Mouse (Mus musculus) cerebellum, adult 2 months (tissue): ENCODE measurements at regions not wholly inside any gene's neighbourhood (a gene's known extent, or its start where the extent isn't known, plus 50 kb on each side); places are given as distances from the start of the nearest gene placed in this dataset.

Experiments used
- DNase-seq, 2 experiments: peaks; one replicate each; pipeline ENCODE4 v3.0.0; 2021
- H3K27ac ChIP-seq: fragments of 200-500 bp; 2 replicates; pipeline ENCODE4 v1.5.1; 2012; ENCODE audit warnings: low read length, control low read depth, inconsistent platforms; ENCODE audit not compliant: insufficient read depth
- H3K27me3 ChIP-seq: fragments of 200-500 bp; 2 replicates; pipeline ENCODE4 v1.6.1; 2012; ENCODE audit warnings: inconsistent platforms, mild to moderate bottlenecking, low read length, moderate library complexity; ENCODE audit not compliant: control insufficient read depth, insufficient read depth
- H3K4me1 ChIP-seq: fragments of 200-500 bp; 2 replicates; pipeline ENCODE4 v1.6.1; 2011; ENCODE audit warnings: low read length; ENCODE audit not compliant: control insufficient read depth, insufficient read depth
- H3K4me3 ChIP-seq: fragments of 200-500 bp; replicated peaks from 2 replicates; pipeline ENCODE3; 2011; ENCODE audit warnings: mild to moderate bottlenecking, low read depth, low read length, control low read depth; ENCODE audit not compliant: insufficient read depth
- CTCF ChIP-seq: fragments of 200-500 bp; IDR thresholded peaks from 2 replicates; pipeline ENCODE4 v1.5.1; 2011; ENCODE audit warnings: low read depth, mild to moderate bottlenecking, control low read depth, low read length, moderate library complexity, borderline replicate concordance; ENCODE audit not compliant: insufficient read depth
- POLR2A ChIP-seq: fragments of 200-500 bp; IDR thresholded peaks from 2 replicates; pipeline ENCODE4 v1.6.1; 2011; ENCODE audit warnings: low read length, control low read depth, borderline replicate concordance; ENCODE audit not compliant: insufficient read depth
- WGBS: fragments of 180-500 bp; shearing (Covaris S2); methylation state at CpG from one replicate; pipeline ENCODE4 v1.1.7; 2018; 5-methylcytosine and 5-hydroxymethylcytosine counted together

DNA sequence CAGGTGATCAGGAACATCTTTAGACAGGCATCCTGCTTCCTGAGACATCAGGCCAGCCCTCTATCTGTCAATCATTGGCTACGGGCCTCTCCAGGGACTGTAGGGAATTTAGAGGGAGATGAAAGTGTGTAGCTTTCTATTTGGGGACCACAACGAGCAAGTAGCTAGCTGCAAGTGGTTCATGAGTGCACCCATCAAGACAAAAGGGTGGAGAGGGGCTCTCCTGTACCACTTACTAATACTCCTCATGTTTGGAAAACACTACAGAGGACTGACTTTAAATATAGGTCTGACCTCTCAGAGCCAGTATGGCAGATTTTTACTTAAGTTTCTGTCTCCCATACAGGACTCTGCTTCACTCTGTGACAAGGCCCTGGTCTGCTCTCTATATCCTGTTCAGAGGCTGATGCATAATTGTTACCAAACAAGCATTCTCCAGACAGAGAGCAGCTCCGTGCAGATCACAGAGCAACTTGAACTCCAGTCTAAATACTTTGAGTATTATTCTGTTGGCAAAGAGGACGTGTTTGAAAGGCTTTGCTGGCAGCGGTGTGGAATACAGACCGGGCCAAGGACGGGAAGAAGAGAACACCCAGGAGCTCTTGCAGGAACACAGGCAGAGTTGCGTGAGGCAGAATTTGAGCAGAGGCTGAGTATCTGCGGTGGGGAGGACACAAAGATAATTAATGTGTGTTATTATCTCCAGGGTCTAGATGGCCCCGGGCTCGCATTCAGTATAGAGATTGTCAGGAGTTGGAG, 56.2 kb upstream of the Gm6993 start:
- 28% methylated on average over 11 of the region's 11 CpGs for WGBS

DNA sequence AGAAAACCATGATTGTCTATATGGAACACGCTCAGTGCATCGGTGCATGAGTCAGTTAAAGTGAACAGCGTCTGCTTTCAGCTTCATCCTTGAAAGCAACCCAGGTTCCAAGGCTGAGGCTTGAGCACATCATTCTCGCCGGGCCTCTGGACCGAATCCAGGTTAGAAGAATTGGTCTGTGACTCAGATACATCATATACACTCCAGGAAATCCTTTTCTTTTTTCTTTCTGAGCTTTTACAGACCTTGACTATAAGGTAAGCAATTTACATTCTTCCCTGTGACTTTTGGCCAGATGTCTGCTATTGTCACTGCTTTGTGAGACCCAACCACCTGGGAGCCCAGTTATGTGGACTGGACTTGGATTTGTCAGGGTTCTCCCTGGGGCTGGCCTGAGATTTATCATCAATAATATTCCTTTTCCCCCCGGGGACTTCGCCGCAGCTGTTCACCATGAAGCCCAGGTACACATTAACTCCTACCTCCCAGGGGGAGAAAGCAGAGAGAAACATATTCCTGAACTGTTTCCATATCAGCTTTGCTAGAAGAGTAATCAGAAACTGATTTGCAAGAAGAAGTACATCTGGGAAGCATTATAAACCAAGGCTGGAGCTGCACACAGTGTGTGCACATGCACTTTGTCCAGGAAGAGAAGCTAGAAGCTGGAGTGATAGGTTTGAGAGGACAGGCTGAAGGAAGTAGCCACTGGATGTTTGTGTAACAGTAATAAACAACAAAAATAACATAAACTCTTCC, 55.2 kb upstream of the Gm6993 start:
- H3K27ac ChIP-seq, result no peak overlapping the region
- no peaks in the 10 kb centered on the region for H3K4me1 ChIP-seq
- no peak overlapping the region for H3K4me3 ChIP-seq
- TF ChIP-seq POLR2A, result no peak
- H3K27me3 ChIP-seq, result no peaks in the 10 kb centered on the region
- 67% methylated on average over 9 of the region's 9 CpGs for WGBS
- no peak for DNase-seq

More for the DNA sequence above, 56.2 kb upstream of the Gm6993 start:
- TF ChIP-seq CTCF (no peak), POLR2A (no peak)
- Histone ChIP-seq H3K27ac (no peak overlapping the region), H3K27me3 (no peaks in the 10 kb centered on the region), H3K4me3 (no peak overlapping the region), H3K4me1 (no peaks in the 10 kb centered on the region)
- DNase-seq, result no peak

DNA sequence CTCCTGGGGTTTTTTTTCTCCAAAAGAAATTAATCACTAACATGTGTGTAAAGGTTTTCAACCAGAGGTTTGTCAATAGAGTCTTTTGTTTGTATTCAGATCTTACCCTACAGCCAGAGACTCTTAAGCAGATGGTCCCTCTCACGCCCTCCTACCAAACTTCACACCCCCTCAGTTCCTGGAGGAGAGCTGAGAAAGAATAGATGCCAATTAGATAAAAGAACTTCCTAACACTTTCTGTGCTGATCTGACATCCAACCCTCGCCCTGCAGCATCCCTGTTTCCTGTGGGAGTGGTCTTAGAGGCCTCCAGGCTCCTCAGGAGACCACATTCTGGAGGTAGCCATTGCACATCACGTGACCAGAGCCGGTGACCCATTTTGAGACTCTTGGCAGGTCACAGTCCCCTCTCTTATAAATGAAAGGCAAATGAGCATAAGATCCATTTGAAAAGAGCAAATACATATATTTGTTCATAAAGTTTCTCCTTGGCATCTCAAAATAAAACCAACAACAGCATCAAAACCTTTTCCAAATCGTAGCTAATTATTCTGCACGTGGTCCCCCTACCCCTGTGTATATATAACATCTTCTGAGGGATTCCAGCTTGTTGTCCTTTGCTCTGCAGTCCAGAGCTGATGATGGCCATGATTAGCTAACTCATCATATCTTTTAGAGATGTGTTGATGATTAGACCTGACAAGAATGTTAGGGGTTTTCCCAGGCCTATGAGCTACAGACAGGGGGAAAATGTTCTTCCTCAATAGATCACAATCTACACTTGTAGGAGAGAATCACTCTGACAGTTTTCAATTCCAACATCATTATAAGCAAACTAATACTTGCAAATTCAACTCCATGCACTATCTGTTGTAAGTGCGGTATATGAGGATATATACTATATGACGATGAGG, 54.4 kb upstream of the Gm6993 start:
- DNase-seq, result no peak
- WGBS, result 82% methylated on average over 8 of the region's 8 CpGs
- TF ChIP-seq CTCF (no peak), POLR2A (no peak)
- Histone ChIP-seq H3K4me3 (no peak overlapping the region), H3K4me1 (no peaks in the 10 kb centered on the region), H3K27me3 (no peaks in the 10 kb centered on the region), H3K27ac (no peak overlapping the region)

DNA sequence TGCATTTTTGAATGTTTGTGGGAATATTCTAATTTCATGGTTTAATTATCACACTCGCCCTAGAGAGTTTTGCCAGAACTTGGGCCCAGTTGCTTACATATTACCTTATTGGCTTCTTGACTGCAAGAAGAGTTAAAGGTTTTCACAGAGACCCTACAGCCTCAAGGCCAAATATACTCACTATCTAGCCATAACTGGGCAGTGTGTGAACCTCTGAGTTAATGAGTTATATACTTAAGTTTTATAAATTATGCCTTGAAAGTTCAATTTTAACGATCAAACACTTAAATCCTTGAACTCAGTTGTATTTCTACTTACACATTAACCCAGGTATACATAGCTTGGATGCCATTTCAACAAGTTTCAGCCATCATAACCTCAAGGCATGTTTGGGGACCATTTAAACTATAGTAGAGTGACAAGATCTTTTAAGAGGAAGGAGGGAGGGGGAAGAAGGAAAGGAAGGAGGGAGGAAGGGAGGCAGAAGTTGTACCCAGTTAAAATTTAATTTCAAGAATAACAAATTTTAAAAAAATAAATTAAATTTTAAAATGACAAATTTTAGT, 52.5 kb upstream of the Gm6993 start:
- Histone ChIP-seq H3K4me3 (no peak overlapping the region), H3K4me1 (no peaks in the 10 kb centered on the region), H3K27me3 (no peaks in the 10 kb centered on the region), H3K27ac (no peak overlapping the region)
- DNase-seq, result no peak
- TF ChIP-seq CTCF, result no peak
- no peak for TF ChIP-seq POLR2A
- WGBS, result 89% methylated on average over 2 of the region's 2 CpGs

DNA sequence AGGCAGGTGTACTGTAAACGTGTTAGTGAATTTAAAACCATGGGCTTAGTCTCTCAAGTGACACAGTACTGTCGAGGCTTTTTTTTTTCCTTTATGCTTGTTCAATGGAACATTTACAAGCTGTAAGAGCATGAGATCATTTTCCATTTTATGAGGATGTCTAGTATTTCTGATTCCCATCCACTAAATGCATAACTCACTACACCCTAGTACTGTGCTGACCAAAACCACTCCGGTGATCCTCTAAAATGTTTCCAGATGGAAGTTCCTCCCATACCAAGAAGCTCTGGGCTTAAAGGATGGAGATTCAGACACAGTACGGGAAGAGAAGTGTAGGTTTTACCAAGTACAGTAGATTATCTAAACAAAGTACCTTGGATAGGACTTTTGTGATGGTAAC, 50.3 kb upstream of the Gm6993 start:
- WGBS, result 91% methylated on average over 4 of the region's 4 CpGs
- H3K4me3 ChIP-seq, result no peak overlapping the region
- no peaks in the 10 kb centered on the region for H3K4me1 ChIP-seq
- no peak for DNase-seq
- TF ChIP-seq POLR2A (no peak), CTCF (no peak)
- H3K27ac ChIP-seq, result no peak overlapping the region
- no peaks in the 10 kb centered on the region for H3K27me3 ChIP-seq
